8 mouse cellular contexts compared by ENCODE assay signal in the genomic region with DNA sequence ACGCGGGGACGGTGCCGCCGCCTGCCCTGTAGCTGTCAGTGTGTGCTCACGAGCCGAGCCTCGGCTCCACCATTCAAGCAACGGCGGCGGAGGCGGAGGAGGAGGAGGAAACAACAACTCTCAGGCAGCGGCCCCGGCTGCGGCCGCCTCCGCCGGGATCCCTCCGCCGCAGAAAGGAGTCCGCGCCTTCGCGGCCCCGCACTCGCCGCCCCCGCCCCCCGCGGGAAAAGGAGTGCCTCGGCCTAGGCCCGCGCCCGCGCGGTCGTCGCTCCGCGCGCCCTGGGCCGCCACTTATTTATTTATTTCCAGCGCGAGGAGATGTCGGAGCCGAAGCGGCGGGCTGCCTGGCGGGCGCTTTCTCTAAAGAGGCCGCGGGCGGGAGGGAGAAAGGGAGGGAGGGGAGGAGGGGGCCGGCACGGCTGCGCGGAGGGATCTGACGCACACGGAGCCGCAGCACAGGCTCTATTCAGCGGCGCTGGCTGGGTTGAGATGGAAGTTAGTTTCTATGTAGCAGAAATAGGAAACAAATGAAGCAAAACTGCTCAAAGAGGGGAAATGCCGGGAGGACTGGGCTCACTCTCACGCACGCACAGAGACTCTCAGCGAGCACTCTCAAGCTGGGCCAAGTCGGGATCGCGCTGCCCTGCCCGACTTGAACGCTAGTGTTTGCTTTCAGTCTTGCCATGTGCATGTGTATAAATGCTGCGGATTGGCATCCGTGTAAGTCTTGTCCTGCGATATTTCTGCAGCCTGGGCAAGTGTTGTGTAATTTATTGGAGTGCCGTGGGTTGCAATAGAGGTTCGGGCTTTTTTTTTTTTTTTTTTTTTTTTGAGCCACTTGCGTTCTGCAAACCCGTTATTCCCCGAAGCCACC. TPM values are rescaled to one million over a fixed set of nuclear protein-coding genes. Genes with fewer than 3 reads are reported as not detected.
A peak's percentile ranks its signal among the peaks of the same experiment; 100 is the strongest.
DNase-seq lines count a peak whose midpoint lies in the region; ATAC-seq and TF ChIP-seq lines count a peak whose summit lies in the region.

A gene (minus strand): TSS at position 175 of the 874 bp plus-strand sequence.

- intact Hi-C loops in heart, postnatal 25 days (cut with DNase I) = loop anchor here (5.0 to 10.0 kb wide), 2 partner anchors 167 to 279 kb away; no protein-coding TSS in a partner anchor

- peak within 1 kb of the TSS; percentile 79 for H3K4me2 ChIP-seq in forebrain, embryonic 15.5 days (replicated peaks)
- H3K4me2 ChIP-seq in lung, embryonic 15.5 days = peak within 1 kb of the TSS; percentile 59

- peak within 1 kb of the TSS; percentile 88 to 94 for H3K4me3 ChIP-seq in ES-E14 (ENCODE audit: insufficient read depth in 1 of 2, low read depth in 1 of 2, low read length in 2 of 2, poor library complexity in 1 of 2, severe bottlenecking in 1 of 2)
- H3K4me3 ChIP-seq in forebrain, embryonic 15.5 days = peak within 1 kb of the TSS; percentile 84
- H3K4me3 ChIP-seq in lung, embryonic 15.5 days = peak within 1 kb of the TSS; percentile 94

- H3K36me3 ChIP-seq in ES-E14 (ENCODE audit: control insufficient read depth, insufficient read depth, low read length, poor library complexity, severe bottlenecking) = no peaks in the 10 kb centered on the region
- no peaks in the 10 kb centered on the region for H3K36me3 ChIP-seq in forebrain, embryonic 15.5 days
- H3K36me3 ChIP-seq in lung, embryonic 15.5 days = no peaks in the 10 kb centered on the region

- in situ Hi-C loops in ES-E14 (cut with MboI; ENCODE audit: low sequenced_read_pairs in 2 of 2, unreplicated experiment in 2 of 2) = no loop called here

- DNase-seq in ES-E14 (ENCODE audit: low read depth, low spot score) = peak; percentile 70
- DNase-seq in cerebellum, adult 11-12 months = peak; percentile 95
- peak; percentile 85 for DNase-seq in heart, postnatal 25 days (ENCODE audit: low spot score)
- peak; percentile 84 to 93 for DNase-seq in layer of hippocampus, adult 8-10 months (ENCODE audit: low spot score in 2 of 2)
- DNase-seq in ovary, adult 18-20 months (ENCODE audit: low spot score) = peak; percentile 85
- peak; percentile 95 for DNase-seq in thymus, postnatal 0 days (ENCODE audit: low spot score)

- no peaks in the 10 kb centered on the region for H3K27me3 ChIP-seq in forebrain, embryonic 15.5 days
- H3K27me3 ChIP-seq in lung, embryonic 15.5 days = no peaks in the 10 kb centered on the region

- under 1% methylated on average over 74 of the region's 79 CpGs for WGBS in forebrain, embryonic 15.5 days
- WGBS in lung, embryonic 15.5 days = under 1% methylated on average over 70 of the region's 79 CpGs

- H3K9ac ChIP-seq in ES-E14 (ENCODE audit: insufficient read depth, low read depth, low read length, poor library complexity, severe bottlenecking) = peak within 1 kb of the TSS; percentile 97
- peak within 1 kb of the TSS; percentile 91 for H3K9ac ChIP-seq in forebrain, embryonic 15.5 days (replicated peaks)
- peak within 1 kb of the TSS; percentile 99 for H3K9ac ChIP-seq in lung, embryonic 15.5 days

- H3K9me3 ChIP-seq in ES-E14 (ENCODE audit: control insufficient read depth, insufficient read depth, low read depth, low read length) = no peaks in the 10 kb centered on the region
- no peaks in the 10 kb centered on the region for H3K9me3 ChIP-seq in forebrain, embryonic 15.5 days
- no peaks in the 10 kb centered on the region for H3K9me3 ChIP-seq in lung, embryonic 15.5 days

- H3K27ac ChIP-seq in ES-E14 (ENCODE audit: insufficient read depth, low read depth, low read length, poor library complexity, severe bottlenecking) = peak within 1 kb of the TSS; percentile 94
- H3K27ac ChIP-seq in forebrain, embryonic 15.5 days (replicated peaks) = peak within 1 kb of the TSS; percentile 100
- H3K27ac ChIP-seq in lung, embryonic 15.5 days = peak within 1 kb of the TSS; percentile 100

- ATAC-seq in forebrain, embryonic 15.5 days (replicated peaks) = peak; percentile 86
- peak; percentile 83 for ATAC-seq in lung, embryonic 15.5 days (ENCODE audit: borderline replicate concordance, extremely low read depth, low FRiP score, low TSS enrichment)

- peaks cover 2 to 7% of the 10 kb centered on the region in 2 experiments; a peak in 2 of 4 replicates for H3K4me1 ChIP-seq in ES-E14 (ENCODE audit: control insufficient read depth in 2 of 2, insufficient read depth in 2 of 2, low read length in 2 of 2, poor library complexity in 1 of 2)
- peaks cover 28% of the 10 kb centered on the region for H3K4me1 ChIP-seq in forebrain, embryonic 15.5 days
- peaks cover 15% of the 10 kb centered on the region for H3K4me1 ChIP-seq in lung, embryonic 15.5 days

TF ChIP-seq in ES-E14, 5 proteins besides CTCF, POLR2A, EP300 and RAD21:
- TF ChIP-seq ZNF384 (IDR thresholded peaks at IDR 0.05; ENCODE audit: low read depth, low read length) (peak; percentile 97), HCFC1 (IDR thresholded peaks at IDR 0.05; ENCODE audit: borderline replicate concordance, insufficient read depth, low read length) (0 out of 2 replicates have a peak, but pooled peaks have one; percentile 35), CHD2 (IDR thresholded peaks at IDR 0.05; ENCODE audit: low read depth, low read length) (0 out of 2 replicates have a peak, but pooled peaks have one; percentile 26), ZC3H11A (IDR thresholded peaks at IDR 0.05; ENCODE audit: borderline replicate concordance, low read depth, low read length) (no peak), MAFK (IDR thresholded peaks at IDR 0.05; ENCODE audit: insufficient read depth, low read depth, low read length) (no peak)

RNA-seq across cellular contexts. Expression of the gene that starts here (rescaled TPM):
- 52.4 and 56.7 TPM in 2 replicates for total RNA-seq in ES-E14 (2012; rRNA removed)
- 143 and 154 TPM in 2 replicates for polyA plus RNA-seq in forebrain, embryonic 15.5 days (2015; fragmentation: Nextera tagmentation; extraction: Ambion mirVana)
- 10 to 100 TPM; 29.2 to 31.4 TPM for total RNA-seq in heart, postnatal 25 days (2021)
- total RNA-seq in layer of hippocampus, adult 8-10 months (2022) = 10 to 100 TPM; 63.4 to 86.8 (median 73.1) TPM
- polyA plus RNA-seq in lung, embryonic 15.5 days (2015; fragmentation: Nextera tagmentation; extraction: Ambion mirVana) = 76.2 and 84.3 TPM in 2 replicates
- 66.4 and 83.2 TPM in 2 replicates for polyA plus RNA-seq in thymus, postnatal 0 days (2015; fragmentation: Nextera tagmentation; extraction: Ambion mirVana)

Comparison
In these comparisons a context has a peak if more than half of its experiments do, and no peak if none do; other contexts are left out.
1. Peak in every context shown above with its lines: DNase-seq, ATAC-seq, H3K4me3 ChIP-seq and H3K27ac ChIP-seq.